Mouse (Mus musculus): Measurements from ENCODE around the gene Lhfp. TPM values are rescaled to one million over a fixed set of nuclear protein-coding genes. Genes with fewer than 3 reads are reported as not detected.

Lhfp gene
- polyA plus RNA-seq, 1 experiment, result 114 TPM

DNA sequence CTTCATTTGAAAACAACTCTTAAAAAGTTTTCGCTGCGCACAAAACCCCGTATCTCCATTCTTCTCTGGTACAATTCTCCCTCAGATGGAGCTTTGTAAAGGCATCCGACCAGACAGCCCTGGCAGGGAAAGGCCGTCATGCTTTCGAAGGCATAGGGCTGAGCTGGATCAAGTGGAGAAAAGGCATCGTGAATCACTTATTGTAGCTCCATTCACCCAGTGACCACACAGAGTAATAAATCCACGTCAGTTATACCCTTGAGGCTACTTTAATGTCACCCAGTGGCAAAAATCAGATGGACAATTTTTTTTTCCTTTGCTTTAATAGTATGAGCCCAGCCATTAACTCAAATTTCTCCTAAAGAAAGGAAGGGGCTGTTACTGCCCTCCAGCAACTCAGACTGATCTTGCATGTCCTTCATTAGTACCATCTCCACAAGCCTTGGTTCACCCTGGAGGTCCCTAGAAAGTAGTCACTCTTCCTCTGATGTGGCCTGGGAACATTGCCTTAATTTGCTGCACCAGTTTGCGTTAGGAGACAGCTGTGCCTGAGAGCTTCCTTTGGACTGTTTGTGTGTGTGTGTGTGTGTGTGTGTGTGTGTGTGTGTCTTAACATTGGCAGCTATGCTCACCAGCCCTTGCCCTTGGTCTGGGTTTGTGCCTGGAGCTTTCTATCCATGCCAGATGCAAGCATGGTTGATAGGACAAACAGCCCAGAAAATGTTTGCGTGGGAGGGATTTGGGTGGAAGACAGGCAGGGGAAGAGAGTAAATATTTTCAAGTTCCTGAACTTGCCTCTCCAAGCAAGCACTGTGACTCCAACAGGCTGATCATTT is 169.6 kb downstream of the Lhfp start:
- no peak overlapping the region for H3K4me3 ChIP-seq (replicated peaks; ENCODE audit: insufficient read depth, low read depth, low read length)
- TF ChIP-seq POLR2A (IDR thresholded peaks at IDR 0.05; ENCODE audit: borderline replicate concordance, insufficient read depth, low read length) (no peak), CTCF (IDR thresholded peaks at IDR 0.05; ENCODE audit: borderline replicate concordance, insufficient read depth, low read depth, low read length) (no peak)
- H3K4me1 ChIP-seq (ENCODE audit: control insufficient read depth, insufficient read depth, low read length), result peaks cover 30% of the 10 kb centered on the region
- H3K27ac ChIP-seq (ENCODE audit: insufficient read depth, low read length), result peak overlapping the region; percentile 12; the same call in 1 of the 2 replicates
- DNase-seq, result peak; percentile 51 to 69
- H3K27me3 ChIP-seq (ENCODE audit: control insufficient read depth, insufficient read depth, low read length), result no peaks in the 10 kb centered on the region
- 63% methylated on average over 10 of the region's 10 CpGs for WGBS

- Histone ChIP-seq H3K4me3 (replicated peaks; ENCODE audit: insufficient read depth, low read depth, low read length) (no peak overlapping the region), H3K27me3 (ENCODE audit: control insufficient read depth, insufficient read depth, low read length) (no peaks in the 10 kb centered on the region), H3K4me1 (ENCODE audit: control insufficient read depth, insufficient read depth, low read length) (peaks cover 27% of the 10 kb centered on the region), H3K27ac (ENCODE audit: insufficient read depth, low read length) (no peak overlapping the region)
- TF ChIP-seq POLR2A (IDR thresholded peaks at IDR 0.05; ENCODE audit: borderline replicate concordance, insufficient read depth, low read length) (no peak), CTCF (IDR thresholded peaks at IDR 0.05; ENCODE audit: borderline replicate concordance, insufficient read depth, low read depth, low read length) (no peak)
- DNase-seq, result peak; percentile 52 to 67
- 45% methylated on average over 2 of the region's 2 CpGs for WGBS
Measured at GRCm38 (mm10) chr3:53212599-53212998, 171.3 kb downstream of the Lhfp start.

- no peak overlapping the region for H3K4me3 ChIP-seq (replicated peaks; ENCODE audit: insufficient read depth, low read depth, low read length)
- 59% methylated on average over 3 of the region's 3 CpGs for WGBS
- H3K27me3 ChIP-seq (ENCODE audit: control insufficient read depth, insufficient read depth, low read length), result no peaks in the 10 kb centered on the region
- TF ChIP-seq POLR2A (IDR thresholded peaks at IDR 0.05; ENCODE audit: borderline replicate concordance, insufficient read depth, low read length) (no peak), CTCF (IDR thresholded peaks at IDR 0.05; ENCODE audit: borderline replicate concordance, insufficient read depth, low read depth, low read length) (no peak)
- peak overlapping the region; percentile 55; the same call in 1 of the 2 replicates for H3K27ac ChIP-seq (ENCODE audit: insufficient read depth, low read length)
- peak in 1 of 2 experiments; percentile 17 for DNase-seq
- H3K4me1 ChIP-seq (ENCODE audit: control insufficient read depth, insufficient read depth, low read length), result peaks cover 25% of the 10 kb centered on the region; the same call in 1 of the 2 replicates
Measured at GRCm38 (mm10) chr3:53213346-53213745, 172.0 kb downstream of the Lhfp start.

GRCm38 (mm10) chr3:53213746-53214271 is 172.5 kb downstream of the Lhfp start:
- Histone ChIP-seq H3K27me3 (ENCODE audit: control insufficient read depth, insufficient read depth, low read length) (no peaks in the 10 kb centered on the region), H3K4me1 (ENCODE audit: control insufficient read depth, insufficient read depth, low read length) (peaks cover 25% of the 10 kb centered on the region; the same call in 1 of the 2 replicates), H3K27ac (ENCODE audit: insufficient read depth, low read length) (0 out of 2 replicates have a peak overlapping the region, but pooled peaks have one; percentile 55), H3K4me3 (replicated peaks; ENCODE audit: insufficient read depth, low read depth, low read length) (no peak overlapping the region)
- TF ChIP-seq POLR2A (IDR thresholded peaks at IDR 0.05; ENCODE audit: borderline replicate concordance, insufficient read depth, low read length) (no peak), CTCF (IDR thresholded peaks at IDR 0.05; ENCODE audit: borderline replicate concordance, insufficient read depth, low read depth, low read length) (no peak)
- peak in 1 of 2 experiments; percentile 18 for DNase-seq
- WGBS, result 63% methylated on average over 7 of the region's 7 CpGs

GRCm38 (mm10) chr3:53214386-53214785 is 173.1 kb downstream of the Lhfp start:
- 62% methylated on average over 4 of the region's 4 CpGs for WGBS
- peak; percentile 11 to 52 for DNase-seq
- TF ChIP-seq POLR2A (IDR thresholded peaks at IDR 0.05; ENCODE audit: borderline replicate concordance, insufficient read depth, low read length) (no peak), CTCF (IDR thresholded peaks at IDR 0.05; ENCODE audit: borderline replicate concordance, insufficient read depth, low read depth, low read length) (no peak)
- Histone ChIP-seq H3K4me3 (replicated peaks; ENCODE audit: insufficient read depth, low read depth, low read length) (no peak overlapping the region), H3K27me3 (ENCODE audit: control insufficient read depth, insufficient read depth, low read length) (no peaks in the 10 kb centered on the region), H3K4me1 (ENCODE audit: control insufficient read depth, insufficient read depth, low read length) (peaks cover 25% of the 10 kb centered on the region; the same call in 1 of the 2 replicates), H3K27ac (ENCODE audit: insufficient read depth, low read length) (no peak overlapping the region)

DNA sequence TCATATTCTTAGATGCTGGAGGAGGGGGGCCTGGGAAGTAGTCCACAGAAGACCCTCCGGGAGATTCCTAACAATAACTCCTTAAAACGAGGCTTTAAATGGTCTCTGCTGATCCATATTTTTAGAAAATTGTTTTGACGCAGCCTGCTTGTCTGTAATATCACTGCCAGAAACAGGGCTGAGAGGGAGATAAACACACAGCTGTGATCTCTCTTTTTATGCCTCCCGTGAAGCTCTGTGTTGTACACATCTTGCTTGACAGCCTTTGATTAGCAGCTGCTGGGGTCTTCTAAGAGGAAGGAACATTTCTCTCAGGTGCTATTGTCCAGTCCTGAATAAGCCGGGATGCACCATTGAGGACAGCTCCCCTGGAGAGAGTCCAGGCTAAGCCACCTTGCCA is 176.4 kb downstream of the Lhfp start:
- Histone ChIP-seq H3K4me1 (ENCODE audit: control insufficient read depth, insufficient read depth, low read length) (peaks cover 28% of the 10 kb centered on the region; the same call in 1 of the 2 replicates), H3K27me3 (ENCODE audit: control insufficient read depth, insufficient read depth, low read length) (no peaks in the 10 kb centered on the region), H3K4me3 (replicated peaks; ENCODE audit: insufficient read depth, low read depth, low read length) (no peak overlapping the region), H3K27ac (ENCODE audit: insufficient read depth, low read length) (no peak overlapping the region)
- TF ChIP-seq CTCF (IDR thresholded peaks at IDR 0.05; ENCODE audit: borderline replicate concordance, insufficient read depth, low read depth, low read length), result no peak
- no peak for TF ChIP-seq POLR2A (IDR thresholded peaks at IDR 0.05; ENCODE audit: borderline replicate concordance, insufficient read depth, low read length)
- peak in 1 of 2 experiments; percentile 7 for DNase-seq
- WGBS, result 59% methylated on average over 5 of the region's 5 CpGs

DNA sequence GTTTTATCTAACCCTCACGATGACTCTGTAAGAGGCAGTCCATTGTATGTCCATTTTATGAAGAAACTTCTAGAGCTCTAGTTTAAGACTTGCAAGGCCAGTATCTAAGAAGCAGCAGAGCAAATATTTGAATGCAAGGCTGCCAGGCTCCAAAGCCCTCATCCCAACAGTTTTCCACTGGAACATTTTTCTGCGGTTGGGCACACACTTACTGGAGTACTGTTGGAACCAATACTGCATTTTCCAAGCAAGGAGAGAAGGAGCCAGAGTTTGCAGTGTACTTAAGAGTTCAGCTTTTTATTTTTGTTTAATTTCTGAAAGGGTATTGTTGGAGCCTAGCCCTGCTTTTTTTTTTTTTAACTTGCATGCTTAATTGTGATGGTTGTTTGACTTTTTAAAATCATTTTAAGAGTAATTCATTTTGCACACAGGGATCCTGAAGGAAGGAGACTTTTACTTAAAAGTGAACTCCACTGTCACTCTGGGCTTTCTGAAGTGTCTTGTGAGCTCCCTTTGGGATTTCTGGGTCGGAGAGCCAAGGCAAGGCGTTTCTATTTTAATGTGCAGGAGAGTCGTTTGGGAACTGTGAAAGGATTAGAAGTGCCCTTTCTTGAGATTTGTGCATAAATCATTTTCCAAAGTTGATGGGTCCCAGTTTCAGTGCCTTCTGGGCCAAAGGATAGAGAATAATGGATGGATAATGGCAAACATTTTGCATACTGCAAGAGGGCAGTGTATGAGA is 180.4 kb downstream of the Lhfp start:
- 45% methylated on average over 5 of the region's 5 CpGs for WGBS
- peaks cover 30% of the 10 kb centered on the region for H3K4me1 ChIP-seq (ENCODE audit: control insufficient read depth, insufficient read depth, low read length)

More for the DNA sequence above, 180.4 kb downstream of the Lhfp start:
- no peak for DNase-seq
- no peak overlapping the region for H3K4me3 ChIP-seq (replicated peaks; ENCODE audit: insufficient read depth, low read depth, low read length)
- H3K27ac ChIP-seq (ENCODE audit: insufficient read depth, low read length), result peak overlapping the region; percentile 48; the same call in 1 of the 2 replicates
- no peaks in the 10 kb centered on the region for H3K27me3 ChIP-seq (ENCODE audit: control insufficient read depth, insufficient read depth, low read length)
- TF ChIP-seq POLR2A (IDR thresholded peaks at IDR 0.05; ENCODE audit: borderline replicate concordance, insufficient read depth, low read length), result no peak
